9 mouse cellular contexts compared by ENCODE assay signal in the genomic region with DNA sequence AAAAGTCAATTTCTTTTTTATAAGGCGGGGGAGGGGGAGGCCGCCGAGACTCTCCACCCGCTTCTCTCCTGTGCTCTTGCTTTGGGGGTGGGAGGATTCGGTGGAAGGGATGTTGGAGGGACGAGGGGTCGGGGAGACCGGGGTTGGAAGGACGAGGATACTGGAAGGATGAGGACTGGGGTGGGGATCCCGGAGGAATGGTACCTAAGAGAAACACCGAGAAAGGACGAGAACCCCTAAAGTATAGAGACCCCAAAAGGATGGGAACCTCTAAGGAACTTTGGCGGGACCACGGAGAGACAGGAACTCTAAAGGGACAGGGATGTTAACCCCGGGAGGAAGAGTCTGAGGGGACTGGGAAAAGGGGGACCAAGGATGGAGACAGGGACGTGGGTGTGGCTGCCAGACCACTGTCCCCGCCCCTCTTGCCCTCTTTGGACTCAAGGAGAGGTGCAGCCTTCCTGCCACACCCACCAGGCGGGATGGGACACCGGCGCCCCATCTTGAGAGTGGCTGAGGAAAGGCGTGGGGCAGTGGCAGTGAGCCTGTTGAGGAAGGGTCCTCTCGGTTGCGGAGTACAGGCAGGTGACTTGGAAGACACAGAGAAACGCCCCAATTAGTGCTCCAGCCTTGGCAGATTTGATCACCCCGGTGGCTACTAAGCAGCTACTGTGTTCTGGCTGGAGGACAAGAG. TPM values are rescaled to one million over a fixed set of nuclear protein-coding genes. Genes with fewer than 3 reads are reported as not detected.
DNase-seq lines count a peak whose midpoint lies in the region; ATAC-seq and TF ChIP-seq lines count a peak whose summit lies in the region.
"Had no signal": no experiment of that assay in that cellular context is flagged by ENCODE, and none has a peak within 500 bp of the region (broad histone marks: within the 10 kb centered on the region; RNA-seq: fewer than 3 reads in every experiment).

No protein-coding gene starts in this region.

- 2% methylated on average over 24 of the region's 25 CpGs for WGBS in lung, postnatal 0 days
- 2% methylated on average over 25 of the region's 25 CpGs for WGBS in lung, adult 2 months
- under 1% methylated on average over 25 of the region's 25 CpGs for WGBS in forebrain, embryonic 15.5 days
- 2% methylated on average over 25 of the region's 25 CpGs for WGBS in liver, embryonic 15.5 days (ENCODE audit: insufficient replicate concordance)
- WGBS in stomach, postnatal 0 days, result 2% methylated on average over 25 of the region's 25 CpGs

- H3K27ac ChIP-seq in lung, postnatal 0 days (ENCODE audit: low read length), result no peak overlapping the region
- H3K27ac ChIP-seq in forebrain, embryonic 15.5 days (replicated peaks), result no peak overlapping the region; the same call in 1 of the 2 replicates
- no peak overlapping the region for H3K27ac ChIP-seq in liver, embryonic 15.5 days (replicated peaks)
- H3K27ac ChIP-seq in stomach, postnatal 0 days (replicated peaks), result no peak overlapping the region

- TF ChIP-seq CTCF in lung, postnatal 0 days (IDR thresholded peaks at IDR 0.05), result no peak
- TF ChIP-seq CTCF in lung, adult 2 months (IDR thresholded peaks at IDR 0.05; ENCODE audit: insufficient read depth, low read length), result no peak
- no peak for TF ChIP-seq CTCF in stomach, postnatal 0 days (IDR thresholded peaks at IDR 0.05; ENCODE audit: low read depth)

- no peak for ATAC-seq in lung, postnatal 0 days
- peak; percentile 37 for ATAC-seq in forebrain, embryonic 15.5 days (replicated peaks)
- no peak for ATAC-seq in liver, embryonic 15.5 days (ENCODE audit: insufficient read depth)
- no peak for ATAC-seq in stomach, postnatal 0 days (ENCODE audit: low FRiP score, low TSS enrichment)
- ATAC-seq in granulocyte monocyte progenitor cell, adult 5-6 weeks (replicated peaks; ENCODE audit: poor library complexity, severe bottlenecking), result no peak

- no peak for DNase-seq in lung, postnatal 0 days (ENCODE audit: low spot score)
- no peak for DNase-seq in lung, adult 2 months
- DNase-seq in stomach, postnatal 0 days (ENCODE audit: low spot score), result no peak
- DNase-seq in thymus, postnatal 14 days, result no peak
- DNase-seq in thymus, postnatal 25 days, result no peak
- DNase-seq: adrenal gland, postnatal 10 days had no signal

- no peak for TF ChIP-seq POLR2A in lung, adult 2 months (IDR thresholded peaks at IDR 0.05; ENCODE audit: borderline replicate concordance, extremely low read depth, low read depth, low read length)

- H3K27me3 ChIP-seq in lung, postnatal 0 days (replicated peaks; ENCODE audit: insufficient read depth, low read length), result peaks cover 63% of the 10 kb centered on the region
- H3K27me3 ChIP-seq in forebrain, embryonic 15.5 days, result peaks cover 9% of the 10 kb centered on the region; the same call in 1 of the 2 replicates
- H3K27me3 ChIP-seq in liver, embryonic 15.5 days, result peaks cover 100% of the 10 kb centered on the region
- H3K27me3 ChIP-seq in stomach, postnatal 0 days (ENCODE audit: control insufficient read depth, insufficient read depth, low read length), result peaks cover 13% of the 10 kb centered on the region

- H3K4me3 ChIP-seq in lung, postnatal 0 days (ENCODE audit: low read depth, low read length), result peak overlapping the region; percentile 29
- H3K4me3 ChIP-seq in lung, adult 2 months (replicated peaks; ENCODE audit: extremely low read depth, low read depth, low read length), result no peak overlapping the region
- H3K4me3 ChIP-seq in forebrain, embryonic 15.5 days, result peak overlapping the region; percentile 44
- H3K4me3 ChIP-seq in liver, embryonic 15.5 days (replicated peaks), result peak overlapping the region; percentile 17; the same call in 1 of the 2 replicates
- peak overlapping the region; percentile 31 for H3K4me3 ChIP-seq in stomach, postnatal 0 days (ENCODE audit: low read depth, low read length)

- H3K9ac ChIP-seq in lung, postnatal 0 days (replicated peaks; ENCODE audit: low read depth), result no peak overlapping the region
- H3K9ac ChIP-seq in forebrain, embryonic 15.5 days (replicated peaks), result peak overlapping the region; percentile 48
- no peak overlapping the region for H3K9ac ChIP-seq in liver, embryonic 15.5 days
- no peak overlapping the region for H3K9ac ChIP-seq in stomach, postnatal 0 days (ENCODE audit: low read length)

- H3K36me3 ChIP-seq in lung, postnatal 0 days (ENCODE audit: insufficient read depth, low read length), result no peaks in the 10 kb centered on the region
- no peaks in the 10 kb centered on the region for H3K36me3 ChIP-seq in forebrain, embryonic 15.5 days
- H3K36me3 ChIP-seq in liver, embryonic 15.5 days (replicated peaks), result no peaks in the 10 kb centered on the region
- no peaks in the 10 kb centered on the region for H3K36me3 ChIP-seq in stomach, postnatal 0 days (ENCODE audit: control insufficient read depth, insufficient read depth, low read length)

- H3K4me2 ChIP-seq in lung, postnatal 0 days (replicated peaks; ENCODE audit: low read depth, low read length), result peak overlapping the region; percentile 42
- H3K4me2 ChIP-seq in forebrain, embryonic 15.5 days (replicated peaks), result peak overlapping the region; percentile 77
- peak overlapping the region; percentile 32 for H3K4me2 ChIP-seq in liver, embryonic 15.5 days
- H3K4me2 ChIP-seq in stomach, postnatal 0 days (replicated peaks; ENCODE audit: low read depth), result peak overlapping the region; percentile 31

- H3K4me1 ChIP-seq in lung, postnatal 0 days (ENCODE audit: insufficient read depth, low read depth, low read length), result peaks cover 7% of the 10 kb centered on the region; the same call in 1 of the 2 replicates
- H3K4me1 ChIP-seq in lung, adult 2 months (ENCODE audit: control insufficient read depth, insufficient read depth, low read length), result no peaks in the 10 kb centered on the region
- peaks cover 38% of the 10 kb centered on the region for H3K4me1 ChIP-seq in forebrain, embryonic 15.5 days
- peaks cover 7% of the 10 kb centered on the region for H3K4me1 ChIP-seq in liver, embryonic 15.5 days (replicated peaks)
- H3K4me1 ChIP-seq in stomach, postnatal 0 days (replicated peaks; ENCODE audit: control insufficient read depth, insufficient read depth), result 0 out of 2 replicates have a peak, but pooled peaks cover 2% of the 10 kb centered on the region

- no peaks in the 10 kb centered on the region for H3K9me3 ChIP-seq in lung, postnatal 0 days (ENCODE audit: low read length)
- no peaks in the 10 kb centered on the region for H3K9me3 ChIP-seq in forebrain, embryonic 15.5 days
- H3K9me3 ChIP-seq in liver, embryonic 15.5 days (replicated peaks), result no peaks in the 10 kb centered on the region
- no peaks in the 10 kb centered on the region for H3K9me3 ChIP-seq in stomach, postnatal 0 days (ENCODE audit: control insufficient read depth, low read length)

- no peak for TF ChIP-seq EP300 in lung, postnatal 0 days (IDR thresholded peaks at IDR 0.05)
- TF ChIP-seq EP300 in stomach, postnatal 0 days (optimal IDR thresholded peaks at IDR 0.05), result no peak

RNA-seq across cellular contexts. Expression of a gene that starts 8.5 kb away (rescaled TPM):
- 23.0 and 23.9 TPM in 2 replicates for polyA plus RNA-seq in lung, postnatal 0 days (2015; fragmentation: Nextera tagmentation; extraction: Ambion mirVana)
- polyA plus RNA-seq in lung, adult 2 months (2012; rRNA removed), result 20.6 and 21.9 TPM in 2 replicates
- polyA plus RNA-seq in forebrain, embryonic 15.5 days (2015; fragmentation: Nextera tagmentation; extraction: Ambion mirVana), result 50.8 and 51.5 TPM in 2 replicates
- 12.0 and 12.2 TPM in 2 replicates for polyA plus RNA-seq in liver, embryonic 15.5 days (2015; fragmentation: Nextera tagmentation; extraction: Ambion mirVana)
- 13.0 and 13.5 TPM in 2 replicates for polyA plus RNA-seq in stomach, postnatal 0 days (2015; fragmentation: Nextera tagmentation; extraction: Ambion mirVana)
- 28.9 and 33.4 TPM in 2 replicates for total RNA-seq in granulocyte monocyte progenitor cell, adult 5-6 weeks (2014; fragmentation: Nextera tagmentation)
- 47.2 and 48.5 TPM in 2 replicates for total RNA-seq in granulocyte monocyte progenitor cell, adult 5-6 weeks (2017)

RNA-seq across cellular contexts. Expression of a gene that starts 8.7 kb away (rescaled TPM):
- polyA plus RNA-seq in lung, postnatal 0 days (2015; fragmentation: Nextera tagmentation; extraction: Ambion mirVana), result not detected in 2 replicates
- polyA plus RNA-seq in lung, adult 2 months (2012; rRNA removed), result not detected in 2 replicates
- polyA plus RNA-seq in forebrain, embryonic 15.5 days (2015; fragmentation: Nextera tagmentation; extraction: Ambion mirVana), result 35.4 and 40.5 TPM in 2 replicates
- polyA plus RNA-seq in liver, embryonic 15.5 days (2015; fragmentation: Nextera tagmentation; extraction: Ambion mirVana), result not detected in 2 replicates
- 0.04 TPM in 1 of 2 replicates, not detected in the other for polyA plus RNA-seq in stomach, postnatal 0 days (2015; fragmentation: Nextera tagmentation; extraction: Ambion mirVana)
- not detected in 2 replicates for total RNA-seq in granulocyte monocyte progenitor cell, adult 5-6 weeks (2014; fragmentation: Nextera tagmentation)
- total RNA-seq in granulocyte monocyte progenitor cell, adult 5-6 weeks (2017), result not detected in 2 replicates
- total RNA-seq: adrenal gland, postnatal 10 days had no signal

Comparison
In these comparisons a context has a peak if more than half of its experiments do, and no peak if none do; other contexts are left out.
1. RNA of a gene that starts 8.7 kb away (polyA plus RNA-seq): 35.4 to 40.5 TPM in forebrain, embryonic 15.5 days; not detected in liver, embryonic 15.5 days, not detected in lung, postnatal 0 days, not detected in lung, adult 2 months and 0.04 TPM in stomach, postnatal 0 days; every median in the first group is over 10 times any median in the second.
2. Peak in every context shown above with its lines, with median percentiles within 50 percentile points of each other: H3K4me2 ChIP-seq.